Mouse (Mus musculus) thymus, postnatal 14 days (tissue): ENCODE results near the gene Dmrtc1c1.
"Not testable (repeated sequence)": the region's sequence is repeated elsewhere in the genome, so short reads cannot be mapped to it uniquely, and the experiment has no call there.

Experiments used
- DNase-seq: peaks from one replicate; pipeline ENCODE4 v3.0.0; 2021

Gene Dmrtc1c1

DNA sequence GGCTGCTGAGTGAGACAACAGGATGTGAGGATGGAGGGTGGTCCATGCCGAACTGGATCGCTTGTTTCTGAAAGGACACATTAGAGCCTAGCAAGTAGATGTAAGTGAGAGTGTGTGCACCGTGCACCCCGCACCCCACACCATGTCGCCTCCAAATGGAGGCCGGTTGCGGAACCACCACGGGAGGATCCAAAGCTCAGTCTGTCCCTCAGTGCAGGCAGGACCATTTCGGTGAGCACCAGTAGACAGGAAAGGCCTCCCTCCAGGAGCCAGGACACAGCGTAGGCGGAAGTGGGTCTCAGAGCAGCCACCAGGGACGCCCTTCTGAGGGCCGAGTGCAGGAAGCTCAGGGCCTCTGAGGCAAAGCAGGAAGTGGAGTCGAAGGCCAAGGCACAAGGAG lies at the start of gene Dmrtc1c1:
Gene Dmrtc1c1, plus strand, starts transcription at position 301 of the 400 bp plus-strand sequence.
- DNase-seq: not testable (repeated sequence)

DNA sequence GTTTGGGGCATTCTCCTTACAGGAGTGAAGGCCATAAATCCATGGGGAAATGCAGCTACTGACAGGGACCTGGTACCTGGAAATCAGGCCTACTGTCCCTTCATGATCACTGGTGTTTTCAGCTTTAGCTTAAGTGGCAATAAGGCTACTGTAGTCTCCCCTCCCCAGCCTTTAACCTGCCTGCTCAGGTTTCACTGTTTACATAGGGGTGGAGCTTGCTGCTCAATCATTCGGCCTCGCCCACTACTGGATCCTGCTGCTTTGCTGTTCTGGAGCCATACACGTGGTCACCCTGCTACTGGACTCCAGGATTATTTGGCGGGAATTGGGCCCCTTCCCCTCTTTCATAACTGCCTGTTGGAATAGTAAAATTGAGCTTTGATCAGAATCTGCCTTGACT lies 36.9 kb upstream of the Dmrtc1c1 start:
- no peak for DNase-seq

DNA sequence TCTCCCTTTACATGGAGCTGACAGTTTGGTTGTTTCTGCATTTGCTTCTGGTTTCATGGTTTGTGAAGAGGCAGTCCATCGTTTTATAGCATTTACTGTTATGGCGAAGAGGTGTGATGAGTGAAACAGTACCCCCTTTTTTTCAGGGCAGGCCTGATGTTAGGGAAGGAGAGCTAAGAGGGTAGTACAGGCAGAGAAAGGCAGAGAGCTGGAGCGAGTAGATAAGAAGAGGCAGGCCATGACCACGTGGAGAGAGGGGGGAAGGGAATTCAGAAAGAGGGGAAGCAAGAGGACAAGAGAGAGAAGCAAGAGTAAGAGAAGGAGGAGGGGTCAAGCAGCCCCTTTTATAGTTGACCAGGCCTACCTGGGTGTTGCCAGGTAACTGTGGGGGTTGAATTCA lies 9.5 kb downstream of the Dmrtc1c1 start:
- no peak for DNase-seq

- DNase-seq: not testable (repeated sequence)
These were observed 51.8 kb downstream of the Dmrtc1c1 start, which contains the start of gene Dmrtc1c2 for GRCm38 (mm10) chrX:102854516-102854915. Dmrtc1c2 (minus strand) TSS chrX:102854616.
